ENCODE assay signal across 8 mouse cellular contexts in the genomic region with DNA sequence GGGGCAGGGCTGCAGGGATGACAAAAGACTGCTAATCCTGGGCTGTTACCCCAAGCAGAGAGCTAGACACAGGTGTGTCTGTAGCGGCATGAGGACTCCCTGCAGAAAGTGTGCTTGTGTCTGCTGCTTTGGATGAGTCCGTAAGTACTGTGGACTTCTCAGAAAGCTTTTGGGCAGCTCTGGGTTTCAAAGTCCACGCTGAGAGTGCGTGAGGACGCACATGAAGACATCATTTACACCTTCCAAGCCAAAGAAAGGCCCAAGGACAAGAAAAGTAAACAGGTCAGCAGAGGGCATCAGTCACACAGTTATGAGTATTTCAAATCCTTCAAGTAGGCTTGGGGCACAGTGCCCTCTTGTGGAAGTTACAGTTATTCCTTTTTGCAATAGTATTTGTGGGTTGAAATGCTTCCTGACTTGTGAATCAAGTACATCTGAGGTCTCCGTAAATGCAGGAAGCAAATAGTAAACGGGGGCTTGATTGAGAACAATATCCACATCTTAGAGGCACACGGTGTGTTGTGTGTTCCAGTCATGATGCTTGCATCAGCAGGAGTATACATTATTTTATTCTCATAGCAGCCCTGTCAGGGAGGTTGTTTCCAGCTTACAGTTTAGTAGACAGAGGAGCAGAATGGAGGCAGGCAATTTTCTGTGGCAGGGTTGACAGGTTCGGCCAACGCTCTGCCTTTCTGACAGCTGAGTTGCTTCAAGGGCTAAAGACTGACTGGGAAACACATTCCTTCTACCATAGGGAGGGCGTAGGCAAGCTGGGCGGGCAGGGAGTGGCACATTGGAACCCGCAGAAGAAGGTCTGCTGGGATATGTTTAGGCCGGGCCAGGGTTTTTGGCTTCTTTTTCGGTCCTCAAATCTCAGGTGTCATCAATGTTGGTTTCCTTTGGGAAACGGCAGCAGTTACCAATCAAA. TPM values are rescaled to one million over a fixed set of nuclear protein-coding genes. Genes with fewer than 3 reads are reported as not detected.
DNase-seq lines count a peak whose midpoint lies in the region; ATAC-seq and TF ChIP-seq lines count a peak whose summit lies in the region.

No protein-coding gene starts in this region.

- TF ChIP-seq POLR2A in thymus, adult 2 months (IDR thresholded peaks at IDR 0.05; ENCODE audit: control insufficient read depth, extremely low read depth, insufficient read depth, low read length, poor library complexity) = no peak

- no peak overlapping the region for H3K4me2 ChIP-seq in forebrain, embryonic 14.5 days (ENCODE audit: low read length)
- H3K4me2 ChIP-seq in lung, embryonic 14.5 days = no peak overlapping the region

- peaks cover 31% of the 10 kb centered on the region for H3K4me1 ChIP-seq in G1E (ENCODE audit: insufficient read depth, low read depth, low read length)
- no peaks in the 10 kb centered on the region for H3K4me1 ChIP-seq in forebrain, embryonic 14.5 days (ENCODE audit: control insufficient read depth, insufficient read depth, low read length)
- peaks cover 5% of the 10 kb centered on the region; the same call in 1 of the 2 replicates for H3K4me1 ChIP-seq in lung, embryonic 14.5 days (ENCODE audit: insufficient read depth)
- H3K4me1 ChIP-seq in thymus, adult 2 months (replicated peaks; ENCODE audit: control insufficient read depth, insufficient read depth, low read length) = 0 out of 2 replicates have a peak, but pooled peaks cover 6% of the 10 kb centered on the region

- no peak overlapping the region for H3K9ac ChIP-seq in forebrain, embryonic 14.5 days (ENCODE audit: low read length)
- H3K9ac ChIP-seq in lung, embryonic 14.5 days = no peak overlapping the region

- no peak overlapping the region for H3K4me3 ChIP-seq in G1E (ENCODE audit: low read depth, low read length)
- no peak overlapping the region for H3K4me3 ChIP-seq in forebrain, embryonic 14.5 days (ENCODE audit: low read depth, low read length)
- no peak overlapping the region for H3K4me3 ChIP-seq in lung, embryonic 14.5 days (ENCODE audit: low read depth, low read length)
- H3K4me3 ChIP-seq in thymus, adult 2 months (ENCODE audit: control insufficient read depth, insufficient read depth, low read length) = no peak overlapping the region

- TF ChIP-seq CTCF in G1E (IDR thresholded peaks at IDR 0.05; ENCODE audit: low read depth, low read length) = peak; percentile 62
- TF ChIP-seq CTCF in lung, embryonic 14.5 days (IDR thresholded peaks at IDR 0.05; ENCODE audit: low read depth) = peak; percentile 96
- no peak for TF ChIP-seq CTCF in thymus, adult 2 months (IDR thresholded peaks at IDR 0.05; ENCODE audit: borderline replicate concordance, control insufficient read depth, extremely low read depth, insufficient read depth, low read length, poor library complexity)

- intact Hi-C loops in heart, postnatal 36 days (cut with DNase I) = loop anchor here (2.0 kb wide), 2 partner anchors 228 to 336 kb away; no protein-coding TSS in a partner anchor

- DNase-seq in G1E (ENCODE audit: low spot score) = peak; percentile 43
- peak; percentile 54 for DNase-seq in cerebellum, adult 11 months
- DNase-seq in forebrain, embryonic 14.5 days (ENCODE audit: low spot score) = peak; percentile 89
- peak; percentile 69 to 73 for DNase-seq in heart, postnatal 36 days
- DNase-seq in layer of hippocampus, adult 18-20 months (ENCODE audit: low spot score in 2 of 2) = peak; percentile 74 to 91
- DNase-seq in lung, embryonic 14.5 days = peak; percentile 96
- DNase-seq in ovary, adult 18-20 months (ENCODE audit: low spot score) = peak; percentile 40
- DNase-seq in thymus, adult 2 months = peak; percentile 81

- H3K36me3 ChIP-seq in G1E (replicated peaks) = peaks cover 8% of the 10 kb centered on the region
- no peaks in the 10 kb centered on the region for H3K36me3 ChIP-seq in forebrain, embryonic 14.5 days (ENCODE audit: control insufficient read depth, insufficient read depth, low read length)
- H3K36me3 ChIP-seq in lung, embryonic 14.5 days (ENCODE audit: insufficient read depth) = no peaks in the 10 kb centered on the region; the same call in 1 of the 2 replicates
- H3K36me3 ChIP-seq in thymus, adult 2 months (ENCODE audit: control insufficient read depth, insufficient read depth, low read length) = no peaks in the 10 kb centered on the region

- H3K27me3 ChIP-seq in G1E (ENCODE audit: insufficient read depth, low read length) = peaks cover 8% of the 10 kb centered on the region; the same call in 1 of the 2 replicates
- H3K27me3 ChIP-seq in forebrain, embryonic 14.5 days (replicated peaks; ENCODE audit: control insufficient read depth, insufficient read depth, low read length) = no peaks in the 10 kb centered on the region
- no peaks in the 10 kb centered on the region for H3K27me3 ChIP-seq in lung, embryonic 14.5 days (ENCODE audit: insufficient read depth, low read length)
- H3K27me3 ChIP-seq in thymus, adult 2 months (ENCODE audit: control insufficient read depth, insufficient read depth, low read length) = no peaks in the 10 kb centered on the region

- no peaks in the 10 kb centered on the region for H3K9me3 ChIP-seq in G1E (replicated peaks)
- no peaks in the 10 kb centered on the region for H3K9me3 ChIP-seq in forebrain, embryonic 14.5 days (replicated peaks; ENCODE audit: control insufficient read depth, low read length)
- no peaks in the 10 kb centered on the region for H3K9me3 ChIP-seq in lung, embryonic 14.5 days (ENCODE audit: low read depth, low read length)

- ATAC-seq in G1E (ENCODE audit: extremely low read depth, insufficient number of reproducible peaks, low FRiP score, poor library complexity, severe bottlenecking) = peak; percentile 59
- ATAC-seq in forebrain, embryonic 14.5 days = peak; percentile 74
- peak; percentile 67; the same call in 1 of the 2 replicates for ATAC-seq in lung, embryonic 14.5 days (ENCODE audit: insufficient read depth)

- WGBS in forebrain, embryonic 14.5 days = 50% methylated on average over 16 of the region's 16 CpGs
- 38% methylated on average over 16 of the region's 16 CpGs for WGBS in lung, embryonic 14.5 days
- 51% methylated on average over 16 of the region's 16 CpGs for WGBS in thymus, adult 2 months

- no peak overlapping the region for H3K27ac ChIP-seq in forebrain, embryonic 14.5 days (ENCODE audit: low read depth, low read length)
- H3K27ac ChIP-seq in lung, embryonic 14.5 days (ENCODE audit: low read depth) = no peak overlapping the region
- H3K27ac ChIP-seq in thymus, adult 2 months (ENCODE audit: control insufficient read depth, insufficient read depth, low read length) = peak overlapping the region; percentile 13; the same call in 1 of the 2 replicates

RNA-seq across cellular contexts. Expression of gene 4930558K02Rik, which starts 2.9 kb away (rescaled TPM):
- total RNA-seq in G1E (2014; fragmentation: Nextera tagmentation) (2.8 TPM in 1 of 2 replicates, not detected in the other), G1E (2017) (not detected in 2 replicates)
- polyA plus RNA-seq in G1E (2012) = not detected in 2 replicates
- 0.18 TPM in 1 of 2 replicates, not detected in the other for polyA plus RNA-seq in forebrain, embryonic 14.5 days (2014; fragmentation: Nextera tagmentation; extraction: Ambion mirVana)
- not detected for total RNA-seq in heart, postnatal 36 days (2021)
- not detected for total RNA-seq in layer of hippocampus, adult 18-20 months (2021)
- not detected in 2 replicates for polyA plus RNA-seq in lung, embryonic 14.5 days (2014; fragmentation: Nextera tagmentation; extraction: Ambion mirVana)
- not detected in 2 replicates for polyA plus RNA-seq in thymus, adult 2 months (2012; rRNA removed)

RNA-seq across cellular contexts. Expression of gene Pigc, which starts 7.5 kb away (rescaled TPM):
- 14.6 and 17.7 TPM in 2 replicates for total RNA-seq in G1E (2014; fragmentation: Nextera tagmentation)
- 25.1 and 26.1 TPM in 2 replicates for total RNA-seq in G1E (2017)
- 0.75 and 0.93 TPM in 2 replicates for polyA plus RNA-seq in G1E (2012)
- 37.2 and 40.8 TPM in 2 replicates for polyA plus RNA-seq in forebrain, embryonic 14.5 days (2014; fragmentation: Nextera tagmentation; extraction: Ambion mirVana)
- total RNA-seq in heart, postnatal 36 days (2021) = 10 to 100 TPM; 14.3 to 17.6 TPM
- total RNA-seq in layer of hippocampus, adult 18-20 months (2021) = 10 to 100 TPM; 13.7 to 14.4 TPM
- polyA plus RNA-seq in lung, embryonic 14.5 days (2014; fragmentation: Nextera tagmentation; extraction: Ambion mirVana) = 35.2 and 40.0 TPM in 2 replicates
- 17.5 and 25.0 TPM in 2 replicates for polyA plus RNA-seq in thymus, adult 2 months (2012; rRNA removed)

Comparison
In these comparisons a context has a peak if more than half of its experiments do, and no peak if none do; other contexts are left out.
1. DNase-seq: peak in every context shown above with its lines; median percentile 96 in lung, embryonic 14.5 days; 89 in forebrain, embryonic 14.5 days; 82 in layer of hippocampus, adult 18-20 months; 81 in thymus, adult 2 months; 71 in heart, postnatal 36 days; 54 in cerebellum, adult 11 months; 43 in G1E; 40 in ovary, adult 18-20 months.